Mouse (Mus musculus): ENCODE data around the gene Zscan12. TPM values are rescaled to one million over a fixed set of nuclear protein-coding genes. Genes with fewer than 3 reads are reported as not detected.

Zscan12 gene
- polyA plus RNA-seq (2015; fragmentation: Nextera tagmentation; extraction: Ambion mirVana): 9.7 and 10.0 TPM in 2 replicates

DNA sequence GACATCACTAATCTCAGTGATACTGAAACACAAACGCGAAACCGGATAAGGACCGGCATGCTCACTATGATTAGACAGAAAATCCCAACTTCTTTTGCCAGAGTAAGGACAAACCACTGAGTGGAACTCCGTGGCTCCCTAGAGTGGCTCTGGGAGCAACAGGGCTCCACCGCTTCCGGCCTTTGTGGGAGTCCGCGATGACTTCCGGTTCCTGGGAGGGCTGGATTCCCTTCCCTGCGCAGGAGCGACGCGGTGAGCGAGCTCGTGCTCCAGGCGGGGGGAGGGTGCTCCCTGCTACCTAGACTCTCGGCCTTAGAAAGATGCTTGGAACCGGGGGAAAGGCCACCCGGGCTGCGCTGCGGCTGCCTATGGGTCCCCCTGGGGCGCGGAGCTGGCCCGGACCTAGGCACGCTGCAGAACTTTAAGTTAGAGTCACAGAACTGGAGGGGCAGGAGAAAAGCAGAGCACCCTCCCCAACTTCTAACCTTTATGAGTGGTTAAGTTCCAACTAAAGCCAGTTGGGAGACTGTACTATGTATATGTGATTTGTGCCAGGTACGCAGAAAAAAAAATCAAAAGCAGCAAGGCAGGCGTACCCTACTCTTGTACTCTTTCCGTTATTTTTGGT is at the start of gene Zscan12:
Gene Zscan12 (plus strand): TSS at position 200 of the 628 bp plus-strand sequence.
- no peak for TF ChIP-seq CTCF (IDR thresholded peaks at IDR 0.05; ENCODE audit: low read depth)
- Histone ChIP-seq H3K27ac (peak within 1 kb of the TSS; percentile 75), H3K36me3 (ENCODE audit: insufficient read depth, low read length) (0 out of 2 replicates have a peak, but pooled peaks cover 5% of the 10 kb centered on the region), H3K9me3 (replicated peaks; ENCODE audit: low read length) (no peaks in the 10 kb centered on the region), H3K4me2 (ENCODE audit: low read length) (peak within 1 kb of the TSS; percentile 64), H3K4me3 (replicated peaks; ENCODE audit: low read depth, low read length) (peak within 1 kb of the TSS; percentile 71), H3K9ac (ENCODE audit: low read depth, low read length) (peak within 1 kb of the TSS; percentile 82), H3K4me1 (replicated peaks; ENCODE audit: insufficient read depth, low read length) (peaks cover 11% of the 10 kb centered on the region), H3K27me3 (ENCODE audit: insufficient read depth, low read length) (no peaks in the 10 kb centered on the region)
- under 1% methylated on average over 29 of the region's 29 CpGs for WGBS
- peak; percentile 97 for ATAC-seq (replicated peaks; ENCODE audit: low FRiP score, low read depth)
- DNase-seq (ENCODE audit: low spot score): peak; percentile 98

DNA sequence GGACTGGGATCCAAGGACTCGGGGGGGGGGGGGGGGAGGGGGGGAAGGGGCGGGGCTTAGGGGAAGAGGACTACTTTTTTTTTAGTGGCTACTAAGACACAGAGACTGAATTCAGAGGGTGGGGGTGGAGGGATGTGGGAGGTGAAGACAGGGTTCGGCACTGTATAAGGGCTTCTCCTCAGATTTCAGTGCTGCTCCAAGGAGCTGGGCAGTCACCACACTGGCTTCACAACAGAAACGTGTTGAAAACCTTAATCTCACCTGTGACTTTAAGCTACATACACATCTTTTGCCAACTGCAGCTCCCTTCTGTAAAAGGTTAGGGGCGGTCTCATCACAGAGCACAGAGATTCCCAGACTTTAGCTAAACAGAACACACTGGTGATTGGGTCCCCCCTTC is 49.8 kb upstream of the Zscan12 start:
- no peak for DNase-seq (ENCODE audit: low spot score)
- Histone ChIP-seq H3K9ac (ENCODE audit: low read depth, low read length) (no peak overlapping the region), H3K27ac (no peak overlapping the region), H3K36me3 (ENCODE audit: insufficient read depth, low read length) (no peaks in the 10 kb centered on the region), H3K4me2 (ENCODE audit: low read length) (no peak overlapping the region), H3K27me3 (ENCODE audit: insufficient read depth, low read length) (no peaks in the 10 kb centered on the region), H3K4me1 (replicated peaks; ENCODE audit: insufficient read depth, low read length) (no peaks in the 10 kb centered on the region), H3K9me3 (replicated peaks; ENCODE audit: low read length) (no peaks in the 10 kb centered on the region), H3K4me3 (replicated peaks; ENCODE audit: low read depth, low read length) (no peak overlapping the region)
- 38% methylated on average over 3 of the region's 5 CpGs for WGBS
- no peak for TF ChIP-seq CTCF (IDR thresholded peaks at IDR 0.05; ENCODE audit: low read depth)
- no peak for ATAC-seq (replicated peaks; ENCODE audit: low FRiP score, low read depth)

DNA sequence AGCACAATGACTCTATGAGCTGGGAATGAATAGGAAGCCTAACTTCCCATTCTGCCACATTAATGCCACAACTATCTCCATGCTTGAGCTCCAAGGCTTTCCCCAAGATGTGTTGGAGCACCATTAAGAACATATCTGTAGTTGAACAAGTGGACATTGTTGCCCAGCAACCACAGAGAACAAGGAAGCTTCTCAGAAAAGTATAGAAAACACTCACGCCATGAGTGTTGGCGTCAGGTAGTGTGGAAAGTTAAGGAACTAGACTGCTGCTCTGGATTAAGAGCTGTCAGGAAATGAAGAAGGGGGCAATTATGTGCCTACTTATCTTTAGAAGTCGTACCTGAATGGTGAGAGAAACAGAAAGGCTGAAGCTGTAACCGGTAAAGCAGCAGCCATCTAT is 48.7 kb upstream of the Zscan12 start:
- no peak for DNase-seq (ENCODE audit: low spot score)
- Histone ChIP-seq H3K4me1 (replicated peaks; ENCODE audit: insufficient read depth, low read length) (no peaks in the 10 kb centered on the region), H3K9me3 (replicated peaks; ENCODE audit: low read length) (no peaks in the 10 kb centered on the region), H3K27ac (no peak overlapping the region), H3K4me2 (ENCODE audit: low read length) (no peak overlapping the region), H3K27me3 (ENCODE audit: insufficient read depth, low read length) (no peaks in the 10 kb centered on the region), H3K9ac (ENCODE audit: low read depth, low read length) (no peak overlapping the region), H3K4me3 (replicated peaks; ENCODE audit: low read depth, low read length) (no peak overlapping the region), H3K36me3 (ENCODE audit: insufficient read depth, low read length) (no peaks in the 10 kb centered on the region)
- no peak for TF ChIP-seq CTCF (IDR thresholded peaks at IDR 0.05; ENCODE audit: low read depth)
- 85% methylated on average over 4 of the region's 4 CpGs for WGBS
- ATAC-seq (replicated peaks; ENCODE audit: low FRiP score, low read depth): no peak

DNA sequence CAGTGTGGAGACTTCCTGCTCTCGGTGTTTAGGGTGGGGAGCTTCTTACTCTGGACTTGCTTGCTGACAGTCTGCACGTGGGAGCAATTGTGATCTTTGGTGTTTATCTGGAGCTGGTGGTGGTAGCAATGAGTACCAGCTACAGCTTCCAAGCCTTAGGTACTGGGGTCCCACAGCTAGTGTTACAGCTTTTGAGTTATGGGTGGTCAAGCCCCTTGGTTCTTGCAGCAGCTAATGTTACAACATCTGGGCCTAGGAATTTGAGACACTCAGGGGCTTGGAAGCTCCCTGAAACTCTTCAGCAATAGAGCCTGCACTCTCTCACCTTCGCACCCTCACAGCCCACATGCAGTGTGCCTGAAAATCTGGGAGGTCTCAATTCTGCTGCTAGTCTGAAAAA is 42.4 kb upstream of the Zscan12 start:
- no peak for TF ChIP-seq CTCF (IDR thresholded peaks at IDR 0.05; ENCODE audit: low read depth)
- no peak overlapping the region for H3K27ac ChIP-seq
- H3K36me3 ChIP-seq (ENCODE audit: insufficient read depth, low read length): no peaks in the 10 kb centered on the region
- H3K9me3 ChIP-seq (replicated peaks; ENCODE audit: low read length): no peaks in the 10 kb centered on the region
- DNase-seq (ENCODE audit: low spot score) (peak; percentile 53), ATAC-seq (replicated peaks; ENCODE audit: low FRiP score, low read depth) (no peak; the same call in 1 of the 2 replicates)
- no peak overlapping the region for H3K9ac ChIP-seq (ENCODE audit: low read depth, low read length)
- H3K4me3 ChIP-seq (replicated peaks; ENCODE audit: low read depth, low read length): no peak overlapping the region
- 0 out of 2 replicates have a peak, but pooled peaks cover 4% of the 10 kb centered on the region for H3K4me1 ChIP-seq (replicated peaks; ENCODE audit: insufficient read depth, low read length)
- H3K27me3 ChIP-seq (ENCODE audit: insufficient read depth, low read length): no peaks in the 10 kb centered on the region
- 32% methylated on average over 3 of the region's 3 CpGs for WGBS
- H3K4me2 ChIP-seq (ENCODE audit: low read length): no peak overlapping the region

DNA sequence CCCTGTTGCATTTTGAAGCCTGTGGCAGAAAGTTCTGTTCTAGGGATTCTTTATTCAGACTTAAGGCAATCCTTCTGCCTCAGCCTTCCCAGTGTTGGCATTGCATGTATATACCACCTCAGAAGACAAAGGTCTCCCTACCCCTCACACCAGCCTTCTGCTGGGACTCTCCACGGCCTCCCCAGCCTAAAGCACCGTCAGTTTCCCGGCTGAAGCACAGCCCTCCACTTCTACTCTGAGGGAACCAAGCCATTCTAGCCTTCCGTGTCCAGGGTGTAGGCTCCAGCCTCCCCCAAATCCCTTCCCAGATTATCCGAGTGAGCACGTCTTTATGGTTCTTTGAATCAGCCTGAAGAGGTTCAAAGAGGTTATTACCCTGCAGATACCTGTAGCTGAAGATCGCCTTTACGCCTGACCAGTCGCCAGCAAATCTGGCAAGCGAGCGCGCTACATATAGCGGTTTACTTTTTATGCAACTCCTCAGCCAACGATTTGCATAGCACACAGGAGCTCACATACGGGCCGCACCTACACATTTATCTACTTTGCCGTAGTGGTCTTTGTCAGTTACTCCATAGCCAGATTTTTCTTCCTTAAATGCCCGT is 40.6 kb upstream of the Zscan12 start:
- TF ChIP-seq CTCF (IDR thresholded peaks at IDR 0.05; ENCODE audit: low read depth): no peak
- Histone ChIP-seq H3K36me3 (ENCODE audit: insufficient read depth, low read length) (no peaks in the 10 kb centered on the region), H3K27me3 (ENCODE audit: insufficient read depth, low read length) (no peaks in the 10 kb centered on the region), H3K9me3 (replicated peaks; ENCODE audit: low read length) (no peaks in the 10 kb centered on the region), H3K4me2 (ENCODE audit: low read length) (peak overlapping the region; percentile 49), H3K9ac (ENCODE audit: low read depth, low read length) (no peak overlapping the region), H3K4me3 (replicated peaks; ENCODE audit: low read depth, low read length) (peak overlapping the region; percentile 13; the same call in 1 of the 2 replicates), H3K4me1 (replicated peaks; ENCODE audit: insufficient read depth, low read length) (0 out of 2 replicates have a peak, but pooled peaks cover 4% of the 10 kb centered on the region), H3K27ac (no peak overlapping the region)
- DNase-seq (ENCODE audit: low spot score) (no peak), ATAC-seq (replicated peaks; ENCODE audit: low FRiP score, low read depth) (no peak)
- 11% methylated on average over 18 of the region's 18 CpGs for WGBS

DNA sequence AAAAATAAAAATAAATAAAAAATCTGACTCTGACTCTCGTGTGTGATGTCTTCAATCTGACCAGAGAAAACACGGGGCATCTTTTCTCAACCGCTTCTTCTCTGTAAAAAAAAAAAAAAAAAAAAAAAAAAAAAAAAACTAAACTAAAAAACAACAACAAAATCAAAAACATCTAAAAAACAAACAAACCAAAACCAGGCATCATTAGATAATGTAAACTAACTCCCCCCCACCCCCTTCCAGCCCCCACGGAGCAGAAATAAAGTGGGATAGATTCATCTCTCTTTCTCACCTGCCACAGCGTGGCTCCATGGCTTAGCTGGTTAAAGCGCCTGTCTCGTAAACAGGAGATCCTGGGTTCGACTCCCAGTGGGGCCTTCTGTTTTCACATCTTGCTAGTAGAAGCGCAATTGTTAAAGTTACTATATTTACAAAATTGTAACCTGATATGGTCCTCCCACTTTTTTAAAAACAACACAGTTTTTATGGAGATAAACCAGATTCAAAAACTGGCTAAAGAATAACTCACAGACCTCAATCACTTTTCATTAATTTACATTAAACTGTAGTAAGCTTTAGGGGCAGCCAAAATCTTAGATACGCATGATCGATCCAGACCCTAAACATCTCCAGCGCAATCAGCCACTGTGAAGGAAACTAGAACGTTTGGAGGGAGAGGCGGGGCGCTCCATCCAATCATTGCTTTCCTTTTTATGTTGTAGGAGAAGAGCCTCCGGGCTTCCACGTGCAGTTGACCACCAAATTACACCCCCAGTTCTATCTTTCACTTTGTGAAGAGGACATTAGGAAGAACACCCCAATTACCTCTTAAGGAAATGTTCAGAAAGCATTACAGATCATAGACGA is 39.9 kb upstream of the Zscan12 start:
- Histone ChIP-seq H3K4me2 (ENCODE audit: low read length) (peak overlapping the region; percentile 49), H3K27me3 (ENCODE audit: insufficient read depth, low read length) (no peaks in the 10 kb centered on the region)

More for the DNA sequence above, 39.9 kb upstream of the Zscan12 start:
- no peak overlapping the region for H3K27ac ChIP-seq
- H3K9me3 ChIP-seq (replicated peaks; ENCODE audit: low read length): no peaks in the 10 kb centered on the region
- 17% methylated on average over 18 of the region's 18 CpGs for WGBS
- peak overlapping the region; percentile 13; the same call in 1 of the 2 replicates for H3K4me3 ChIP-seq (replicated peaks; ENCODE audit: low read depth, low read length)
- ATAC-seq (replicated peaks; ENCODE audit: low FRiP score, low read depth) (no peak), DNase-seq (ENCODE audit: low spot score) (peak; percentile 24)
- TF ChIP-seq CTCF (IDR thresholded peaks at IDR 0.05; ENCODE audit: low read depth): no peak
- no peaks in the 10 kb centered on the region for H3K36me3 ChIP-seq (ENCODE audit: insufficient read depth, low read length)
- no peak overlapping the region for H3K9ac ChIP-seq (ENCODE audit: low read depth, low read length)
- H3K4me1 ChIP-seq (replicated peaks; ENCODE audit: insufficient read depth, low read length): 0 out of 2 replicates have a peak, but pooled peaks cover 4% of the 10 kb centered on the region

Measured in kidney, postnatal 0 days (tissue).